Mouse (Mus musculus) liver, embryonic 16.5 days (tissue): ENCODE data around the gene Xirp2. TPM values are rescaled to one million over a fixed set of nuclear protein-coding genes. Genes with fewer than 3 reads are reported as not detected.
"Not testable (repeated sequence)": the region's sequence is repeated elsewhere in the genome, so short reads cannot be mapped to it uniquely, and the experiment has no call there.

Source experiments
- ATAC-seq: fragments of 200-750 bp; cut with Nextera tagmentation; 2 replicates; pipeline ENCODE4 v1.8.0; 2017; ENCODE audit warnings: low read depth, mild to moderate bottlenecking, moderate number of reproducible peaks, moderate library complexity
- H3K27ac ChIP-seq: fragments of 300-500 bp; sonication (generic); 2 replicates; pipeline ENCODE4 v1.5.1; 2014; ENCODE audit warnings: mild to moderate bottlenecking, low read length
- H3K27me3 ChIP-seq: fragments of 300-500 bp; sonication (generic); 2 replicates; pipeline ENCODE4 v1.6.1; 2014; ENCODE audit warnings: low read depth, low read length, mixed read lengths; ENCODE audit not compliant: control insufficient read depth, insufficient read depth
- H3K36me3 ChIP-seq: fragments of 300-500 bp; sonication (generic); 2 replicates; pipeline ENCODE4 v1.6.1; 2014; ENCODE audit warnings: mild to moderate bottlenecking; ENCODE audit not compliant: control insufficient read depth, insufficient read depth
- H3K4me1 ChIP-seq: fragments of 300-500 bp; sonication (generic); 2 replicates; pipeline ENCODE4 v1.6.1; 2014; ENCODE audit warnings: low read depth, low read length, mixed read lengths; ENCODE audit not compliant: control insufficient read depth
- H3K4me2 ChIP-seq: fragments of 300-500 bp; sonication (generic); 2 replicates; pipeline ENCODE4 v1.6.1; 2014; ENCODE audit warnings: low read depth, low read length, mixed read lengths
- H3K4me3 ChIP-seq: fragments of 300-500 bp; sonication (generic); 2 replicates; pipeline ENCODE4 v1.5.1; 2014; ENCODE audit warnings: low read depth, mild to moderate bottlenecking, low read length
- H3K9ac ChIP-seq: fragments of 300-500 bp; sonication (generic); 2 replicates; pipeline ENCODE4 v1.6.1; 2014; ENCODE audit warnings: low read depth, low read length
- H3K9me3 ChIP-seq: fragments of 300-500 bp; sonication (generic); replicated peaks from 2 replicates; pipeline ENCODE4 v1.6.1; 2016; ENCODE audit warnings: low read length; ENCODE audit not compliant: control insufficient read depth
- WGBS: fragments of 180-500 bp; shearing (Covaris S2); extraction: QIAGEN DNeasy Blood & Tissue Kit; methylation state at CpG from one replicate; pipeline ENCODE4 v1.1.7; 2014; ENCODE audit not compliant: insufficient replicate concordance; 5-methylcytosine and 5-hydroxymethylcytosine counted together
- polyA plus RNA-seq: library from polyadenylated mRNA; unstranded; fragments of >200 nt; fragmentation: Nextera tagmentation; extraction: Ambion mirVana; gene quantifications from 2 replicates; pipeline ENCODE4 v1.2.1, GENCODE M21; 2015

The Xirp2 gene
- polyA plus RNA-seq, 1 experiment from 2014 or later: 0.02 TPM

GRCm38 (mm10) chr2:67467036-67467435, 21.2 kb downstream of the Xirp2 start:
- H3K4me3 ChIP-seq: no peak overlapping the region
- no peaks in the 10 kb centered on the region for H3K36me3 ChIP-seq
- no peaks in the 10 kb centered on the region for H3K27me3 ChIP-seq
- no peak overlapping the region for H3K27ac ChIP-seq
- H3K9me3 ChIP-seq: no peaks in the 10 kb centered on the region
- no peaks in the 10 kb centered on the region for H3K4me1 ChIP-seq
- H3K9ac ChIP-seq: no peak overlapping the region
- WGBS: 64% methylated on average over 7 of the region's 7 CpGs
- no peak overlapping the region for H3K4me2 ChIP-seq
- ATAC-seq: no peak

- H3K4me1 ChIP-seq, H3K9ac ChIP-seq, H3K4me3 ChIP-seq, ATAC-seq, H3K9me3 ChIP-seq, H3K4me2 ChIP-seq, H3K27me3 ChIP-seq, H3K27ac ChIP-seq, H3K36me3 ChIP-seq: not testable (repeated sequence)
- WGBS: 58% methylated on average over 5 of the region's 5 CpGs
These were observed 24.2 kb downstream of the Xirp2 start for GRCm38 (mm10) chr2:67470030-67470429.

DNA sequence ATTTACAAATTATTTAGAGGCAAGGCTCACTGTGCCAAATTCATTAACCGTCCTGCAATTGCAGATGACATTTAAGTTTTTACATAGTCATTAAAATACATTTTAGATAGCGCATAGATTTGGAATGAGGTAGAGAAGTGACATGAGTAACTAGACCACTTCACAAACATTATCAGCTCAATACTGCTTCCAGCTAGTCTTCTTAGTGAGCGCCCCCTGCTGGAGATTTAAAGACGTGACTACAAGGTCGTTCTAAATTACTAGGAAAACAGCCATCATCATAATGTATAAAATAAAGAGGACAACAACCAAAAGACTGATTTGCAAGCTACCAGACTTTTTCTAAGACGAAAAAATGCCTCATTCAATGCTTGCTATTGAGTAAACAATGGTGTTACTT, 32.0 kb downstream of the Xirp2 start:
- Histone ChIP-seq H3K4me2 (no peak overlapping the region), H3K36me3 (no peaks in the 10 kb centered on the region), H3K9me3 (no peaks in the 10 kb centered on the region), H3K27me3 (no peaks in the 10 kb centered on the region), H3K27ac (no peak overlapping the region), H3K9ac (no peak overlapping the region), H3K4me3 (no peak overlapping the region), H3K4me1 (no peaks in the 10 kb centered on the region)
- no peak for ATAC-seq
- 14% methylated on average over 6 of the region's 6 CpGs for WGBS

DNA sequence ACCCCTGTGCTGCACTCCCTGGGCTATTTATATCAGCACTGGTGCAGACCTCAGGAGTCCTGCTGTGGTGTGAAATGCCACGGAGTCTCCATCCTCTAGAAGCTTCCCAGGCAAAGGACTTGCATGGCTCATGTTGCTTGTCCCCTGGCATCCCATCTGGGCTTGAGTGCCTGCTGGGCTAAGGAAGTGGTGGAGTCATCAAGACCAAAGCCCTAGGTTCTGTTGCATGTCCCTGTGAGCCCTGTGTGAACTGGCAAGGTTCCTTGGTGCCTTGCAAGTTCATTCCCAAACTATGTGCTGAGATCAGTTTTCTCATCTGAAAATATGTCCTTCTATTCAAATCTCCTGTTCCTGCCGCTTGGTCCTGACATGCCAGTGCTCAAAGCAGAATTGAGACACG, 35.2 kb downstream of the Xirp2 start:
- H3K4me3 ChIP-seq: no peak overlapping the region
- H3K27me3 ChIP-seq: no peaks in the 10 kb centered on the region
- H3K9ac ChIP-seq: no peak overlapping the region
- H3K4me1 ChIP-seq: no peaks in the 10 kb centered on the region
- no peak overlapping the region for H3K27ac ChIP-seq
- WGBS: 40% methylated on average over 3 of the region's 3 CpGs
- ATAC-seq: no peak
- H3K36me3 ChIP-seq: no peaks in the 10 kb centered on the region
- no peaks in the 10 kb centered on the region for H3K9me3 ChIP-seq
- H3K4me2 ChIP-seq: no peak overlapping the region

DNA sequence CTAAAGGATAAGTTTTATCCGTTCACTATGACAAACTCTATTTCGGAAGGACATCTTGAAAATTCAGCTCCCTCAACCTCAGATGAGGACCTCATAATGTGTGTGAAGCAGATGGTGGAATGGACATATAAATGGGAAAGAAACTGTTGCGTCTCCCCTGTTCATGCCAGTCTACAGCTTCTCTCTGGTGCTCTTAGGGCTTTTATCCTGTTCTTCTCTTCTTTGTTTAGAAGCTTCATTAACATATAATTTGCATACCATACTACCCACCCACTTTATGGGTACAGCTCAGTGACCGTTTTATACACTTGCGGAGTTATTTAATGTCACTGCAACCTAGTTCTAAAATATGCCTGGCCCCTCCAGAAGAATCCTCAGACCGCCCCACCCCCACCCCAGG, 40.9 kb downstream of the Xirp2 start:
- Histone ChIP-seq H3K27ac (no peak overlapping the region), H3K4me1 (no peaks in the 10 kb centered on the region), H3K9ac (no peak overlapping the region), H3K9me3 (no peaks in the 10 kb centered on the region), H3K4me3 (no peak overlapping the region), H3K36me3 (no peaks in the 10 kb centered on the region), H3K27me3 (no peaks in the 10 kb centered on the region), H3K4me2 (no peak overlapping the region)
- WGBS: 69% methylated on average over 6 of the region's 6 CpGs
- no peak for ATAC-seq

DNA sequence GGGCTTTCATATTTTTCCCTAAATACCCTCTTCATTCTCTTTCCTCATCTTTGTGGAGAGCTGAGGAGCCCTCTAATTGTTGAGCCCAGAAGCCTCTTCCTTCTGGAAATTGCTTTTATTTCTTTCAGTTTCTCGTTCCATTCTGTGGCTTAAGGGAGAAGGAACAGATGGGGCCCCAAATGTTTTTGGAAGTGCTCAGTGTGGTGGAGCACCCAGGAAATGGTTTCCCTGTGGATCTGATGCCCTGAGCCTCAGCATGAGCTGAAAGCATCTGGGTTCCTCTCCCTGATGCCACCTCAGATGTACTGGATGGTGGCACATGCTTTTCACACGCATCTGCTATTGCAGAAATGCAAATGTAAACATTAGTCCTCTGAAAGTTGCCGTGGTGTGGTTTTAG, 41.4 kb downstream of the Xirp2 start:
- Histone ChIP-seq H3K4me2 (no peak overlapping the region), H3K27ac (no peak overlapping the region), H3K27me3 (no peaks in the 10 kb centered on the region), H3K9ac (no peak overlapping the region), H3K4me1 (no peaks in the 10 kb centered on the region), H3K36me3 (no peaks in the 10 kb centered on the region), H3K9me3 (no peaks in the 10 kb centered on the region), H3K4me3 (no peak overlapping the region)
- 52% methylated on average over 3 of the region's 3 CpGs for WGBS
- no peak for ATAC-seq

DNA sequence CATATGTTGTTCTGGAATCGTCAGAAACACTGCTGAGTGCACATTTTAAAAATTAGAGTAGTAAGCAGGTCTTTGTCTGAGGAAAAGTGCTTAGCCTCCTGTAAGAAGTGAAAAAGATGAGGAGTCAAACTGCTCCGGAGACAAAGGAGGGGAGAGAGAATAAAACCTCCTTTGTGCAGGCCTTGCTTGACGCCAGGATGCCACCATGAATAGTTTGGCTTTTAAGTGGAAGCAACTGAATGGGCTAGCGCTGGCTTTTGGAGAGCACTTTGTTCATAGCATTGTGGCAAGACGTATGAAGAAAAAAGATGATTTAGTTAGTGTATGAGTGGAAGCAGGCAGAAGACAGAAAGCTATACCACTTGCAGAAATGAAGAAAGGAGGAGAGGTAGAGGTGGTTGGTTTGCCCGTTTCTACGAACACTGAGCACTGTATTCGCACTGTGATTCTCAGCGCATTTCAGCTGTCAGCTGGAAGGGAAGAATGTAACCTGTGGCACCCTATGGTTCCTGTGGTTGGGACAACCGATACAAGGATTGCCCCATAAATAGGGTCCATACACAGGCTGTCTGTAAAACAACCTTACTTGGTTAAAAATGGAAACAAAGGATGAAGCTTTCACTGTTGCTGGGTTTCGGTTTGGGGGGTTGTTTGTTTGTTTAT, 42.8 kb downstream of the Xirp2 start:
- 61% methylated on average over 11 of the region's 11 CpGs for WGBS
- no peak overlapping the region for H3K4me3 ChIP-seq
- no peak overlapping the region for H3K27ac ChIP-seq
- H3K27me3 ChIP-seq: no peaks in the 10 kb centered on the region
- no peak overlapping the region for H3K4me2 ChIP-seq
- ATAC-seq: no peak
- H3K36me3 ChIP-seq: no peaks in the 10 kb centered on the region
- H3K9ac ChIP-seq: no peak overlapping the region
- H3K4me1 ChIP-seq: no peaks in the 10 kb centered on the region
- H3K9me3 ChIP-seq: no peaks in the 10 kb centered on the region

DNA sequence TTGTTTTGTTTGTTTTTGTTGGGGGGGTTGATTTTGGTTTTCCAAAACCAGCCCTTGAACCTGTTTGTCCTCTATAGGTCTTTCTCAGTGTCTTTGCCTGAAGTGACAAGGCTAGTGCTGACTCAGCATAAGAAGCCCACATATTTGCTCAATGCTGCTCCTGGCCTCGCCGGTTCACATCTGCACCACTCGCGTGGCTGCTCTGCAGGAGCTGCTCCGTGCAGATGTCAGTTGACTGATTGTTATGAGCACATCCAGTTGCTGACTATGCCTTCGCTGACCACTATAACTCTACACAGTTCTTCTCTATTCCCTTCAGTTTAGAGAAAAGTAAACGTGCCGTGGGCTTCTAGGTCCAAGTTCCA, 43.3 kb downstream of the Xirp2 start:
- Histone ChIP-seq H3K4me3 (no peak overlapping the region), H3K4me2 (no peak overlapping the region), H3K36me3 (no peaks in the 10 kb centered on the region), H3K27ac (no peak overlapping the region), H3K9ac (no peak overlapping the region), H3K4me1 (no peaks in the 10 kb centered on the region), H3K9me3 (no peaks in the 10 kb centered on the region), H3K27me3 (no peaks in the 10 kb centered on the region)
- ATAC-seq: no peak
- 77% methylated on average over 8 of the region's 8 CpGs for WGBS

DNA sequence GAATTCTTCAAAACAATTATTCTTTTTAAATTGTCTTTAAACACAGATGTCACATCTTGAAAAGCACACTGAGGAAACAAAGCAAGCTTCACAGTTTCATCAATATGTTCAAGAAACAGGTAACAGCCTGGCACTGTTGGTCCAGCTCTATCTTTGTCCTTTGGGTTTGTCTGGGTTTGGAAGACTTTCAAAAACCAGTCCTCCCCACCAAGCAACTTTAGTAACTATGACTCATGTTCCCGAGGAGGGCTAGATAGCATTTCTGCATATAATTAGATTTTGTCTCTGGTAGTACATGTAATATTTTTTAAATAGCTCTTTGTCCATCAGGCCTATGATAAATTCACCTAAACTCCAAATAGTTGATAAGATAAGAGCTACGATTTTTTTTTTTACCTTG, 59.7 kb downstream of the Xirp2 start:
- WGBS: 47% methylated on average over 2 of the region's 2 CpGs
- Histone ChIP-seq H3K4me3 (no peak overlapping the region), H3K9me3 (no peaks in the 10 kb centered on the region), H3K36me3 (no peaks in the 10 kb centered on the region), H3K27ac (no peak overlapping the region), H3K9ac (no peak overlapping the region), H3K4me1 (no peaks in the 10 kb centered on the region), H3K27me3 (no peaks in the 10 kb centered on the region), H3K4me2 (no peak overlapping the region)
- no peak for ATAC-seq
